Mouse (Mus musculus) heart, postnatal 36 days (tissue): ENCODE measurements around the gene Pcdh11x. TPM values are rescaled to one million over a fixed set of nuclear protein-coding genes. Genes with fewer than 3 reads are reported as not detected.
"Not testable (repeated sequence)": the region's sequence is repeated elsewhere in the genome, so short reads cannot be mapped to it uniquely, and the experiment has no call there.

Source experiments
- DNase-seq, 2 experiments: peaks; one replicate each; pipeline ENCODE4 v3.0.0; 2021 to 2022
- intact Hi-C: fragments of 180-260 bp; cut with DNase I; formaldehyde crosslinking; loops from one replicate; pipeline ENCODE4 v1.15.1; 2025
- total RNA-seq, 2 experiments: library from RNA; stranded (reverse); gene quantifications; 2 replicates each; pipeline ENCODE4 v1.2.3; 2021

Pcdh11x gene
- total RNA-seq: not detected

GRCm38 (mm10) chrX:120290011-120290899 lies at the start of gene Pcdh11x:
TSS of gene Pcdh11x (plus strand) at chrX:120290259.
- intact Hi-C loops: no loop called here
- no peak for DNase-seq

- intact Hi-C loops: no loop called here
Observed at GRCm38 (mm10) chrX:120260089-120260488, 30.0 kb upstream of the Pcdh11x start.

GRCm38 (mm10) chrX:120285522-120285921 lies 4.5 kb upstream of the Pcdh11x start:
- intact Hi-C loops: no loop called here

More at GRCm38 (mm10) chrX:120260089-120260488, 30.0 kb upstream of the Pcdh11x start:
- no peak for DNase-seq

GRCm38 (mm10) chrX:120287502-120287901 lies 2.6 kb upstream of the Pcdh11x start:
- no peak for DNase-seq
- intact Hi-C loops: no loop called here

More at GRCm38 (mm10) chrX:120285522-120285921, 4.5 kb upstream of the Pcdh11x start:
- no peak for DNase-seq

GRCm38 (mm10) chrX:120290900-120291280 lies 831 bp downstream of the Pcdh11x start:
- intact Hi-C loops: no loop called here
- no peak for DNase-seq

GRCm38 (mm10) chrX:120291696-120292095 lies 1.6 kb downstream of the Pcdh11x start:
- DNase-seq: no peak

GRCm38 (mm10) chrX:120292832-120293750 lies 3.0 kb downstream of the Pcdh11x start:
- DNase-seq: no peak
- intact Hi-C loops: no loop called here

More at GRCm38 (mm10) chrX:120291696-120292095, 1.6 kb downstream of the Pcdh11x start:
- intact Hi-C loops: no loop called here

GRCm38 (mm10) chrX:120301469-120302175 lies 11.6 kb downstream of the Pcdh11x start:
- intact Hi-C loops: no loop called here
- DNase-seq: no peak

GRCm38 (mm10) chrX:120312995-120313394 lies 22.9 kb downstream of the Pcdh11x start, which contains the start of gene H2afb3:
TSS of gene H2afb3 (minus strand) at chrX:120313095.
- DNase-seq, intact Hi-C loops: not testable (repeated sequence)

- intact Hi-C loops: no loop called here
- DNase-seq: no peak
Observed at GRCm38 (mm10) chrX:120466225-120466624, 176.2 kb downstream of the Pcdh11x start.

- intact Hi-C loops: no loop called here
- DNase-seq: no peak
Observed at GRCm38 (mm10) chrX:120486428-120486827, 196.4 kb downstream of the Pcdh11x start.

GRCm38 (mm10) chrX:120524986-120525385 lies 234.9 kb downstream of the Pcdh11x start:
- DNase-seq: no peak
- intact Hi-C loops: no loop called here

GRCm38 (mm10) chrX:120599309-120599708 lies 309.2 kb downstream of the Pcdh11x start:
- DNase-seq: no peak
- intact Hi-C loops: no loop called here

- intact Hi-C loops: no loop called here
- DNase-seq: no peak
Observed at GRCm38 (mm10) chrX:120618460-120618859, 328.4 kb downstream of the Pcdh11x start.

GRCm38 (mm10) chrX:120670236-120670635 lies 380.2 kb downstream of the Pcdh11x start:
- intact Hi-C loops, DNase-seq: not testable (repeated sequence)

GRCm38 (mm10) chrX:120734144-120734543 lies 444.1 kb downstream of the Pcdh11x start:
- no peak for DNase-seq
- intact Hi-C loops: no loop called here

- intact Hi-C loops: no loop called here
- no peak for DNase-seq
Observed at GRCm38 (mm10) chrX:120735792-120736191, 445.7 kb downstream of the Pcdh11x start.

GRCm38 (mm10) chrX:120944556-120944955 lies 654.5 kb downstream of the Pcdh11x start:
- intact Hi-C loops: no loop called here
- no peak for DNase-seq
